Mouse (Mus musculus): ENCODE measurements at regions not wholly inside any gene's neighbourhood (a gene's known extent, or its start where the extent isn't known, plus 50 kb on each side); places are given as distances from the start of the nearest gene placed in this dataset.

DNA sequence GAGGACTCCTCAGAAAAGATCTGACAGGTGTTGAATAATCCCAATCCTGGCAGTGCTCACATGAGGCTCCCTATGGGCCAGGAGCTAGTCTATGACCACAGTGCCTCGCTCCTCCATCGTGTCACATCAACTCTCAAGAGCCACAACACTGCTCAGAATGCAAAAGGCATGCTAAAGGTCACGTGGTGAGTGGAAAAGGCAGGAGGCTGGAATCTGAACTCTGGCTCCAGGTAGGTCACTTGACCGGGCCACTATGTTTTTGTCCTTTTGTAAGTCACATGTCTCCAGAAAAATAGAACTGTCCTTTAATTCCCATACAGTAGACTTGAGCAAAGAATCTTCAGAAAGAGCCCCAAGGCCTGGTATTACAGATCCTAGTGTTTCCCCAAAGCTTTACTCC, 229.3 kb downstream of the Gm12728 start:
- 53% methylated on average over 4 of the region's 4 CpGs for WGBS (ENCODE audit: insufficient replicate concordance)
- ATAC-seq (ENCODE audit: insufficient read depth) (no peak), DNase-seq (ENCODE audit: low read depth in 3 of 3, low spot score in 3 of 3) (no peak)
- Histone ChIP-seq H3K4me2 (ENCODE audit: low read depth) (no peak overlapping the region), H3K27me3 (ENCODE audit: control insufficient read depth, insufficient read depth, low read length) (no peaks in the 10 kb centered on the region), H3K9ac (replicated peaks) (no peak overlapping the region), H3K36me3 (replicated peaks; ENCODE audit: control insufficient read depth, insufficient read depth, low read depth) (no peaks in the 10 kb centered on the region), H3K4me3 (ENCODE audit: insufficient read depth in 1 of 2, low read depth in 2 of 2, low read length in 2 of 2) (no peak overlapping the region), H3K9me3 (ENCODE audit: control insufficient read depth, low read length) (no peaks in the 10 kb centered on the region), H3K4me1 (replicated peaks; ENCODE audit: control insufficient read depth in 2 of 2, insufficient read depth in 2 of 2, low read length in 1 of 2) (no peaks in the 10 kb centered on the region), H3K27ac (no peak overlapping the region)
- TF ChIP-seq EP300 (IDR thresholded peaks at IDR 0.05; ENCODE audit: low read depth) (no peak), CTCF (IDR thresholded peaks at IDR 0.05; ENCODE audit: low read depth) (no peak)

DNA sequence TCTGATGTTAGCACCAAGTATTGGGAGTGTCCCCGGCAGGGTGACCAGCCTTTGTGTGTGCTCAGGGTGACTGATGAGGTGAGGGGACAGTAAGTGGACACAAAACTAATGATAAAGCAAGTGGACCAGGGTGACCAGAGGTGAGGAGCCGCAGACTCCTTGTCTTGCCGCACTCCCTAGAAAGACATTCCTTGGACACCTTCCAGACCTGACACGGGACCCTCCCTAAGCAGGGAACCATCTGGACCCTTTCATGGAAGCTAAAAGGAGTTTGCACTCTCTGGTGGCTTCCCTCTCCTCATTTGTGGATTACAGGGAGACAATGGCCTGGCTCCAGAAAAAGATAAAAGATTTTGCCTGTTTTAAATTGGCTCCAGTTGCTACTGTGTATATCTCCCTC, 230.7 kb downstream of the Gm12728 start:
- Histone ChIP-seq H3K4me2 (ENCODE audit: low read depth) (no peak overlapping the region), H3K9me3 (ENCODE audit: control insufficient read depth, low read length) (no peaks in the 10 kb centered on the region), H3K27me3 (ENCODE audit: control insufficient read depth, insufficient read depth, low read length) (no peaks in the 10 kb centered on the region), H3K27ac (no peak overlapping the region), H3K4me3 (ENCODE audit: insufficient read depth in 1 of 2, low read depth in 2 of 2, low read length in 2 of 2) (no peak overlapping the region), H3K36me3 (replicated peaks; ENCODE audit: control insufficient read depth, insufficient read depth, low read depth) (no peaks in the 10 kb centered on the region), H3K9ac (replicated peaks) (no peak overlapping the region), H3K4me1 (replicated peaks; ENCODE audit: control insufficient read depth in 2 of 2, insufficient read depth in 2 of 2, low read length in 1 of 2) (no peaks in the 10 kb centered on the region)
- ATAC-seq (ENCODE audit: insufficient read depth) (no peak), DNase-seq (ENCODE audit: low read depth in 3 of 3, low spot score in 3 of 3) (no peak)
- 53% methylated on average over 4 of the region's 4 CpGs for WGBS (ENCODE audit: insufficient replicate concordance)
- TF ChIP-seq EP300 (IDR thresholded peaks at IDR 0.05; ENCODE audit: low read depth) (no peak), CTCF (IDR thresholded peaks at IDR 0.05; ENCODE audit: low read depth) (no peak)

DNA sequence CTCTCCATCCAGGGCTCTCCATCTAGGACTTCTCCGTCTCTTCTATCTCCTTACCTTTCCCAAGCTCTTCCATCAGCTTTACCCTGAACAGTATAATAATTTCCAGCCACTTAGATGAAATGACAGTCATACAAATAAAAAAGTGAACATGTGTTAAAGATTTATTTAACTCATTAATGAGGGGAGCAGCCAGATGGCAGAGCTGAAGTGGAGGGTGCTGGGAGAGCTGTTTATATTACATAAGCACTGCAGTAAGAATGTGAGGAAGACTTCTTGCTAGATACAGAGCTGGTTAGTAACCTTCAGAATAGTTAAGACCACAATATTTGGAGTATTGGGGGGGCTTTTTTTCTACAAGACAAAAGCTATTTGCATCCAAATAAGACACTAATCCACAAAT, 234.9 kb downstream of the Gm12728 start:
- no peak overlapping the region for H3K9ac ChIP-seq (replicated peaks)
- DNase-seq (ENCODE audit: low read depth in 3 of 3, low spot score in 3 of 3) (no peak), ATAC-seq (ENCODE audit: insufficient read depth) (no peak)
- TF ChIP-seq CTCF (IDR thresholded peaks at IDR 0.05; ENCODE audit: low read depth): no peak
- no peak for TF ChIP-seq EP300 (IDR thresholded peaks at IDR 0.05; ENCODE audit: low read depth)
- no peaks in the 10 kb centered on the region for H3K4me1 ChIP-seq (replicated peaks; ENCODE audit: control insufficient read depth in 2 of 2, insufficient read depth in 2 of 2, low read length in 1 of 2)
- no peak overlapping the region for H3K4me3 ChIP-seq (ENCODE audit: insufficient read depth in 1 of 2, low read depth in 2 of 2, low read length in 2 of 2)
- 74% methylated on average over 1 of the region's 1 CpGs for WGBS (ENCODE audit: insufficient replicate concordance)
- H3K4me2 ChIP-seq (ENCODE audit: low read depth): no peak overlapping the region
- no peak overlapping the region for H3K27ac ChIP-seq
- no peaks in the 10 kb centered on the region for H3K9me3 ChIP-seq (ENCODE audit: control insufficient read depth, low read length)
- H3K36me3 ChIP-seq (replicated peaks; ENCODE audit: control insufficient read depth, insufficient read depth, low read depth): no peaks in the 10 kb centered on the region
- H3K27me3 ChIP-seq (ENCODE audit: control insufficient read depth, insufficient read depth, low read length): no peaks in the 10 kb centered on the region

DNA sequence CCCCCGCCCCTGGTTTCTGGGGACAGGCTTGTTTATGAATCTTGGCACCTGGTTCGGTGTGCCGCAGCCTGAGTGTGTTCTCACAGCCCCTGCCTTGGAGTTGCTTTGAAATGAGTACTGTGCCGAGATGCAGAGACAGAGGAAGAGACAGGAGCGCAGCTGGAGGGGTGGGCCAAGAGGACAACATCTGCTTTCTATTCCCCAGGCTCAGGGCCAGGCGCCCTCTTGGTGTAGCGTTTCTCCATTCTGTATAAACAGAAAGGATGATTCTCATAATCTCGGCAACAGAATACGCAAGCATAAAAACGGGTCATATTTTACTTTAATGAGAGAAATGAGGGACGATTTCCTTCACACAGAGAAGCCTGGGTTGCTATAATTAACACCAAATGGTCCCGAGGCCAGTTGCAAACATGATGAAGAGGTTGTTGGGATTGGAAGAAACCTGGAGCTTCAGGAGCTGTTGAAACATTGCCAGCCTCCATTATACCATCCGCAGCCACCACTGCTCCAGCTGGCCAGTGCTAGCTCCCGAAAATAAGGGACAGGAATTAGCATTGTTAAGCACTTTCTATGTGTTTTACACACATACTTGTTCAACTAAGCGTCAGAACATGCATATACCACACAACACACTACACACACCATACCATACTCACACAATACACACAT, 236.4 kb downstream of the Gm12728 start:
- Histone ChIP-seq H3K27me3 (ENCODE audit: control insufficient read depth, insufficient read depth, low read length) (no peaks in the 10 kb centered on the region), H3K9ac (replicated peaks) (no peak overlapping the region), H3K27ac (no peak overlapping the region), H3K4me1 (replicated peaks; ENCODE audit: control insufficient read depth in 2 of 2, insufficient read depth in 2 of 2, low read length in 1 of 2) (no peaks in the 10 kb centered on the region), H3K36me3 (replicated peaks; ENCODE audit: control insufficient read depth, insufficient read depth, low read depth) (no peaks in the 10 kb centered on the region), H3K4me3 (ENCODE audit: insufficient read depth in 1 of 2, low read depth in 2 of 2, low read length in 2 of 2) (no peak overlapping the region), H3K9me3 (ENCODE audit: control insufficient read depth, low read length) (no peaks in the 10 kb centered on the region), H3K4me2 (ENCODE audit: low read depth) (no peak overlapping the region)
- ATAC-seq (ENCODE audit: insufficient read depth) (no peak), DNase-seq (ENCODE audit: low read depth in 3 of 3, low spot score in 3 of 3) (no peak)
- no peak for TF ChIP-seq EP300 (IDR thresholded peaks at IDR 0.05; ENCODE audit: low read depth)
- no peak for TF ChIP-seq CTCF (IDR thresholded peaks at IDR 0.05; ENCODE audit: low read depth)
- 63% methylated on average over 15 of the region's 15 CpGs for WGBS (ENCODE audit: insufficient replicate concordance)

DNA sequence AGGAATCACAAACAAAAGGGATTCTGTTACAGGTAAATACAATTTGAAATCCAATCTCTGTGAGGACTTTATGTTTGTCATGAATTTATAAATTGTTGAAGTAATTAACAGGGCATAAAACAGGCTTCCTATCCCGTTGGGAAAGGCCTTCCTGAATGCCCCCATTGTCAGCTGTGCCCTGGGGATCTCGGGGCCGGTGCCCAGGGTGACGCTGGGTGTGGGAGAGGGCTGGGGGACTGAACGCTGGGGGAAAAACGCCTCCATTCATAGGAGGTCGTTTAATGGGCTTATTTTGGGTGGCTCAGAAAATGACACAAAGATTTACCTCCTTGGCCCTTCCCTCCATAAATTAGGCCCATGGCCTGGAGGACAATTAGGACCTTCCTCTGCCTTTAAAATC, 250.7 kb downstream of the Gm12728 start:
- H3K4me3 ChIP-seq (ENCODE audit: insufficient read depth in 1 of 2, low read depth in 2 of 2, low read length in 2 of 2): no peak overlapping the region
- H3K27me3 ChIP-seq (ENCODE audit: control insufficient read depth, insufficient read depth, low read length): no peaks in the 10 kb centered on the region
- no peak overlapping the region for H3K4me2 ChIP-seq (ENCODE audit: low read depth)
- no peaks in the 10 kb centered on the region for H3K36me3 ChIP-seq (replicated peaks; ENCODE audit: control insufficient read depth, insufficient read depth, low read depth)
- no peaks in the 10 kb centered on the region for H3K9me3 ChIP-seq (ENCODE audit: control insufficient read depth, low read length)
- no peak overlapping the region for H3K27ac ChIP-seq
- no peak for TF ChIP-seq CTCF (IDR thresholded peaks at IDR 0.05; ENCODE audit: low read depth)
- TF ChIP-seq EP300 (IDR thresholded peaks at IDR 0.05; ENCODE audit: low read depth): no peak
- DNase-seq (ENCODE audit: low read depth in 3 of 3, low spot score in 3 of 3) (no peak), ATAC-seq (ENCODE audit: insufficient read depth) (no peak)
- no peak overlapping the region for H3K9ac ChIP-seq (replicated peaks)
- 57% methylated on average over 7 of the region's 7 CpGs for WGBS (ENCODE audit: insufficient replicate concordance)
- H3K4me1 ChIP-seq (replicated peaks; ENCODE audit: control insufficient read depth in 2 of 2, insufficient read depth in 2 of 2, low read length in 1 of 2): no peaks in the 10 kb centered on the region

Measured in liver, embryonic 14.5 days (tissue).